Mouse (Mus musculus): Measurements from ENCODE around the gene Actn4. TPM values are rescaled to one million over a fixed set of nuclear protein-coding genes. Genes with fewer than 3 reads are reported as not detected.

The Actn4 gene
- polyA plus RNA-seq, 1 experiment from 2014 or later = 134 TPM

GRCm38 (mm10) chr7:28983849-28984248, 21.7 kb upstream of the Actn4 start:
- Histone ChIP-seq H3K4me3 (no peak overlapping the region), H3K27me3 (no peaks in the 10 kb centered on the region), H3K9me3 (no peaks in the 10 kb centered on the region), H3K27ac (replicated peaks) (no peak overlapping the region), H3K4me1 (peaks cover 19% of the 10 kb centered on the region), H3K9ac (replicated peaks) (no peak overlapping the region), H3K4me2 (replicated peaks) (no peak overlapping the region), H3K36me3 (peaks cover 6% of the 10 kb centered on the region; the same call in 1 of the 2 replicates)
- WGBS = 70% methylated on average over 4 of the region's 4 CpGs
- no peak for ATAC-seq (replicated peaks)

- Histone ChIP-seq H3K27me3 (no peaks in the 10 kb centered on the region), H3K9ac (replicated peaks) (no peak overlapping the region), H3K4me1 (peaks cover 19% of the 10 kb centered on the region), H3K27ac (replicated peaks) (no peak overlapping the region), H3K36me3 (peaks cover 12% of the 10 kb centered on the region), H3K9me3 (no peaks in the 10 kb centered on the region), H3K4me3 (no peak overlapping the region), H3K4me2 (replicated peaks) (no peak overlapping the region)
- ATAC-seq (replicated peaks) = no peak
- 76% methylated on average over 11 of the region's 11 CpGs for WGBS
Observed at GRCm38 (mm10) chr7:28983141-28983564, 21.0 kb upstream of the Actn4 start.

- Histone ChIP-seq H3K36me3 (peaks cover 20% of the 10 kb centered on the region), H3K4me1 (peaks cover 19% of the 10 kb centered on the region), H3K27me3 (no peaks in the 10 kb centered on the region), H3K9me3 (no peaks in the 10 kb centered on the region), H3K27ac (replicated peaks) (peak overlapping the region; percentile 65), H3K9ac (replicated peaks) (peak overlapping the region; percentile 54), H3K4me3 (peak overlapping the region; percentile 65), H3K4me2 (replicated peaks) (peak overlapping the region; percentile 74)
- WGBS = 13% methylated on average over 19 of the region's 19 CpGs
- ATAC-seq (replicated peaks) = peak; percentile 67
Observed at GRCm38 (mm10) chr7:28982274-28983013, 20.3 kb upstream of the Actn4 start.

GRCm38 (mm10) chr7:28981651-28982273, 19.6 kb upstream of the Actn4 start, which contains the start of the genes Eif3k and Map4k1:
Gene Eif3k (minus strand): TSS chr7:28981864.
Gene Map4k1 (plus strand): TSS chr7:28982050.
- peak; percentile 97 for ATAC-seq (replicated peaks)
- H3K27me3 ChIP-seq = no peaks in the 10 kb centered on the region
- H3K4me2 ChIP-seq (replicated peaks) = peak within 1 kb of the TSS; percentile 89
- H3K4me3 ChIP-seq = peak within 1 kb of the TSS; percentile 65
- peaks cover 19% of the 10 kb centered on the region for H3K4me1 ChIP-seq
- H3K36me3 ChIP-seq = peaks cover 26% of the 10 kb centered on the region
- H3K27ac ChIP-seq (replicated peaks) = peak within 1 kb of the TSS; percentile 65
- peak within 1 kb of the TSS; percentile 76 for H3K9ac ChIP-seq (replicated peaks)
- no peaks in the 10 kb centered on the region for H3K9me3 ChIP-seq
- WGBS = under 1% methylated on average over 35 of the region's 36 CpGs

GRCm38 (mm10) chr7:28977556-28977955, 15.4 kb upstream of the Actn4 start:
- Histone ChIP-seq H3K9ac (replicated peaks) (no peak overlapping the region), H3K27ac (replicated peaks) (no peak overlapping the region), H3K4me1 (peaks cover 16% of the 10 kb centered on the region), H3K4me3 (no peak overlapping the region), H3K9me3 (no peaks in the 10 kb centered on the region), H3K4me2 (replicated peaks) (no peak overlapping the region), H3K27me3 (no peaks in the 10 kb centered on the region), H3K36me3 (peaks cover 56% of the 10 kb centered on the region)
- ATAC-seq (replicated peaks) = no peak
- 94% methylated on average over 9 of the region's 9 CpGs for WGBS

- peaks cover 53% of the 10 kb centered on the region for H3K36me3 ChIP-seq
- H3K4me3 ChIP-seq = no peak overlapping the region
- no peaks in the 10 kb centered on the region for H3K27me3 ChIP-seq
- WGBS = 79% methylated on average over 8 of the region's 8 CpGs
- H3K27ac ChIP-seq (replicated peaks) = no peak overlapping the region
- no peaks in the 10 kb centered on the region for H3K9me3 ChIP-seq
- H3K4me2 ChIP-seq (replicated peaks) = no peak overlapping the region
- no peak for ATAC-seq (replicated peaks)
- H3K4me1 ChIP-seq = peaks cover 5% of the 10 kb centered on the region; the same call in 1 of the 2 replicates
- H3K9ac ChIP-seq (replicated peaks) = no peak overlapping the region
Observed at GRCm38 (mm10) chr7:28973025-28973424, 10.9 kb upstream of the Actn4 start.

- peaks cover 5% of the 10 kb centered on the region; the same call in 1 of the 2 replicates for H3K4me1 ChIP-seq
- H3K9ac ChIP-seq (replicated peaks) = no peak overlapping the region
- peak; percentile 29; the same call in 1 of the 2 replicates for ATAC-seq (replicated peaks)
- WGBS = 69% methylated on average over 8 of the region's 8 CpGs
- no peaks in the 10 kb centered on the region for H3K9me3 ChIP-seq
- H3K4me3 ChIP-seq = no peak overlapping the region
- no peaks in the 10 kb centered on the region for H3K27me3 ChIP-seq
- no peak overlapping the region for H3K4me2 ChIP-seq (replicated peaks)
- 0 out of 2 replicates have a peak overlapping the region, but pooled peaks have one; percentile 3 for H3K27ac ChIP-seq (replicated peaks)
- peaks cover 48% of the 10 kb centered on the region for H3K36me3 ChIP-seq
Observed at GRCm38 (mm10) chr7:28972542-28972985, 10.4 kb upstream of the Actn4 start.

- WGBS = 75% methylated on average over 6 of the region's 6 CpGs
- Histone ChIP-seq H3K36me3 (peaks cover 41% of the 10 kb centered on the region), H3K4me3 (no peak overlapping the region)
Observed at GRCm38 (mm10) chr7:28971770-28972269, 9.7 kb upstream of the Actn4 start.

GRCm38 (mm10) chr7:28971029-28971428, 8.9 kb upstream of the Actn4 start:
- Histone ChIP-seq H3K4me3 (no peak overlapping the region), H3K27ac (replicated peaks) (no peak overlapping the region), H3K4me2 (replicated peaks) (no peak overlapping the region), H3K9ac (replicated peaks) (no peak overlapping the region), H3K27me3 (no peaks in the 10 kb centered on the region), H3K9me3 (no peaks in the 10 kb centered on the region), H3K36me3 (peaks cover 33% of the 10 kb centered on the region), H3K4me1 (peaks cover 5% of the 10 kb centered on the region; the same call in 1 of the 2 replicates)
- 86% methylated on average over 7 of the region's 7 CpGs for WGBS
- no peak for ATAC-seq (replicated peaks)

More at GRCm38 (mm10) chr7:28971770-28972269, 9.7 kb upstream of the Actn4 start:
- H3K4me2 ChIP-seq (replicated peaks) = no peak overlapping the region
- ATAC-seq (replicated peaks) = no peak
- H3K9me3 ChIP-seq = no peaks in the 10 kb centered on the region
- no peak overlapping the region for H3K9ac ChIP-seq (replicated peaks)
- H3K27ac ChIP-seq (replicated peaks) = 0 out of 2 replicates have a peak overlapping the region, but pooled peaks have one; percentile 3
- H3K4me1 ChIP-seq = peaks cover 5% of the 10 kb centered on the region; the same call in 1 of the 2 replicates
- H3K27me3 ChIP-seq = no peaks in the 10 kb centered on the region

- H3K27me3 ChIP-seq = no peaks in the 10 kb centered on the region
- H3K4me2 ChIP-seq (replicated peaks) = no peak overlapping the region
- ATAC-seq (replicated peaks) = no peak
- H3K9ac ChIP-seq (replicated peaks) = no peak overlapping the region
- H3K36me3 ChIP-seq = peaks cover 30% of the 10 kb centered on the region
- 81% methylated on average over 12 of the region's 12 CpGs for WGBS
- no peaks in the 10 kb centered on the region for H3K9me3 ChIP-seq
- no peak overlapping the region for H3K27ac ChIP-seq (replicated peaks)
- peaks cover 5% of the 10 kb centered on the region; the same call in 1 of the 2 replicates for H3K4me1 ChIP-seq
- H3K4me3 ChIP-seq = no peak overlapping the region
Observed at GRCm38 (mm10) chr7:28969672-28970394, 7.7 kb upstream of the Actn4 start.

GRCm38 (mm10) chr7:28969271-28969670, 7.1 kb upstream of the Actn4 start:
- Histone ChIP-seq H3K4me2 (replicated peaks) (no peak overlapping the region), H3K4me3 (no peak overlapping the region), H3K9me3 (no peaks in the 10 kb centered on the region), H3K4me1 (peaks cover 5% of the 10 kb centered on the region; the same call in 1 of the 2 replicates), H3K9ac (replicated peaks) (no peak overlapping the region), H3K36me3 (peaks cover 25% of the 10 kb centered on the region), H3K27me3 (no peaks in the 10 kb centered on the region), H3K27ac (replicated peaks) (no peak overlapping the region)
- ATAC-seq (replicated peaks) = no peak
- 100% methylated on average over 1 of the region's 1 CpGs for WGBS
